Mouse (Mus musculus) neutrophil, adult 5-6 weeks (primary cell): ENCODE measurements around the gene Cox6a1. TPM values are rescaled to one million over a fixed set of nuclear protein-coding genes. Genes with fewer than 3 reads are reported as not detected.
"Not testable (repeated sequence)": the region's sequence is repeated elsewhere in the genome, so short reads cannot be mapped to it uniquely, and the experiment has no call there.

ENCODE experiments used
- ATAC-seq: fragments of 151-379, 151-347 bp; 2 replicates; pipeline ENCODE4 v1.8.0; 2017; ENCODE audit warnings: mild to moderate bottlenecking, moderate TSS enrichment; ENCODE audit not compliant: insufficient number of reproducible peaks, poor library complexity, low FRiP score, severe bottlenecking; ENCODE audit errors: extremely low read depth
- total RNA-seq: library from RNA; stranded (forward); fragments of 200-1000 nt; gene quantifications from 2 replicates; pipeline ENCODE4 v1.2.3, GENCODE M21; 2017

Gene Cox6a1
- total RNA-seq, result 49.6 and 60.8 TPM in 2 replicates

GRCm38 (mm10) chr5:115348546-115349224 is at the start of gene Cox6a1:
Cox6a1 (minus strand) TSS chr5:115348981.
- peak; percentile 89 for ATAC-seq

- ATAC-seq, result no peak
Measured at GRCm38 (mm10) chr5:115397839-115398780, 49.3 kb upstream of the Cox6a1 start.

- no peak for ATAC-seq
Measured at GRCm38 (mm10) chr5:115396654-115397053, 47.9 kb upstream of the Cox6a1 start.

- ATAC-seq, result no peak
Measured at GRCm38 (mm10) chr5:115394836-115395235, 46.1 kb upstream of the Cox6a1 start.

- ATAC-seq, result no peak
Measured at GRCm38 (mm10) chr5:115394223-115394622, 45.4 kb upstream of the Cox6a1 start.

- ATAC-seq, result no peak
Measured at GRCm38 (mm10) chr5:115392969-115393368, 44.2 kb upstream of the Cox6a1 start.

- no peak for ATAC-seq
Measured at GRCm38 (mm10) chr5:115391935-115392334, 43.2 kb upstream of the Cox6a1 start.

- ATAC-seq, result not testable (repeated sequence)
Measured at GRCm38 (mm10) chr5:115378882-115379281, 30.1 kb upstream of the Cox6a1 start.

GRCm38 (mm10) chr5:115375436-115375835 is 26.7 kb upstream of the Cox6a1 start:
- ATAC-seq, result no peak

- no peak for ATAC-seq
Measured at GRCm38 (mm10) chr5:115374204-115374820, 25.5 kb upstream of the Cox6a1 start.

- ATAC-seq, result no peak
Measured at GRCm38 (mm10) chr5:115373441-115374203, 24.8 kb upstream of the Cox6a1 start.

GRCm38 (mm10) chr5:115371736-115372135 is 23.0 kb upstream of the Cox6a1 start:
- ATAC-seq, result no peak

GRCm38 (mm10) chr5:115364782-115365181 is 16.0 kb upstream of the Cox6a1 start:
- ATAC-seq, result no peak

GRCm38 (mm10) chr5:115362819-115363714 is 14.3 kb upstream of the Cox6a1 start:
- no peak for ATAC-seq

- ATAC-seq, result no peak
Measured at GRCm38 (mm10) chr5:115362216-115362615, 13.4 kb upstream of the Cox6a1 start.

- ATAC-seq, result no peak
Measured at GRCm38 (mm10) chr5:115359851-115360372, 11.1 kb upstream of the Cox6a1 start.

- ATAC-seq, result no peak
Measured at GRCm38 (mm10) chr5:115359438-115359837, 10.7 kb upstream of the Cox6a1 start.

- ATAC-seq, result peak; percentile 85
Measured at GRCm38 (mm10) chr5:115358872-115359271, 10.1 kb upstream of the Cox6a1 start.
